Mouse (Mus musculus) kidney, adult 2 months (tissue): ENCODE measurements around the gene Crmp1.

ENCODE experiments used
- CTCF ChIP-seq: fragments of 200-500 bp; conservative IDR thresholded peaks from 2 replicates; pipeline ENCODE4 v1.5.1; 2011; ENCODE audit warnings: low read depth, mild to moderate bottlenecking, control low read depth, low read length, moderate library complexity, mixed read lengths; ENCODE audit not compliant: insufficient read depth, insufficient read length
- POLR2A ChIP-seq: fragments of 200-500 bp; IDR thresholded peaks from one replicate; pipeline ENCODE4 v1.6.1; 2011; ENCODE audit warnings: low read depth, low read length, control low read depth

- TF ChIP-seq POLR2A (no peak), CTCF (peak; percentile 73)
Measured at GRCm38 (mm10) chr5:37288374-37288773, 46.6 kb downstream of the Crmp1 start.
